Mouse (Mus musculus) midbrain, embryonic 13.5 days (tissue): Measurements from ENCODE around the gene Trp53i11. TPM values are rescaled to one million over a fixed set of nuclear protein-coding genes. Genes with fewer than 3 reads are reported as not detected.

ENCODE experiments used
- ATAC-seq: fragments of 200-750 bp; cut with Nextera tagmentation; 2 replicates; pipeline ENCODE4 v1.8.0; 2017; ENCODE audit warnings: mild to moderate bottlenecking, moderate TSS enrichment, moderate library complexity
- H3K27ac ChIP-seq: fragments of 300-500 bp; sonication (generic); 2 replicates; pipeline ENCODE4 v1.5.1; 2015; ENCODE audit warnings: inconsistent platforms, mild to moderate bottlenecking, moderate library complexity
- H3K27me3 ChIP-seq: fragments of 300-500 bp; sonication (generic); 2 replicates; pipeline ENCODE4 v1.6.1; 2015; ENCODE audit warnings: mild to moderate bottlenecking, inconsistent platforms
- H3K36me3 ChIP-seq: fragments of 300-500 bp; sonication (generic); 2 replicates; pipeline ENCODE4 v1.6.1; 2015; ENCODE audit warnings: mild to moderate bottlenecking, inconsistent platforms
- H3K4me1 ChIP-seq: fragments of 300-500 bp; sonication (generic); replicated peaks from 2 replicates; pipeline ENCODE4 v1.6.1; 2015; ENCODE audit warnings: inconsistent platforms
- H3K4me2 ChIP-seq: fragments of 300-500 bp; sonication (generic); replicated peaks from 2 replicates; pipeline ENCODE4 v1.6.1; 2015; ENCODE audit warnings: moderate library complexity, mild to moderate bottlenecking, inconsistent platforms
- H3K4me3 ChIP-seq: fragments of 300-500 bp; sonication (generic); replicated peaks from 2 replicates; pipeline ENCODE4 v1.5.1; 2015; ENCODE audit warnings: mild to moderate bottlenecking, inconsistent platforms
- H3K9ac ChIP-seq: fragments of 300-500 bp; sonication (generic); replicated peaks from 2 replicates; pipeline ENCODE4 v1.6.1; 2015; ENCODE audit warnings: mild to moderate bottlenecking, inconsistent platforms
- H3K9me3 ChIP-seq: fragments of 300-500 bp; sonication (generic); 2 replicates; pipeline ENCODE4 v1.6.1; 2016; ENCODE audit warnings: mild to moderate bottlenecking, inconsistent platforms
- WGBS: fragments of 180-500 bp; shearing (Covaris S2); methylation state at CpG from one replicate; pipeline ENCODE4 v1.1.7; 2015; 5-methylcytosine and 5-hydroxymethylcytosine counted together
- polyA plus RNA-seq: library from polyadenylated mRNA; unstranded; fragments of >200 nt; fragmentation: Nextera tagmentation; extraction: Ambion mirVana; gene quantifications from 2 replicates; pipeline ENCODE4 v1.2.1, GENCODE M21; 2015

The Trp53i11 gene
- polyA plus RNA-seq, 1 experiment from 2014 or later, result 138 TPM

DNA sequence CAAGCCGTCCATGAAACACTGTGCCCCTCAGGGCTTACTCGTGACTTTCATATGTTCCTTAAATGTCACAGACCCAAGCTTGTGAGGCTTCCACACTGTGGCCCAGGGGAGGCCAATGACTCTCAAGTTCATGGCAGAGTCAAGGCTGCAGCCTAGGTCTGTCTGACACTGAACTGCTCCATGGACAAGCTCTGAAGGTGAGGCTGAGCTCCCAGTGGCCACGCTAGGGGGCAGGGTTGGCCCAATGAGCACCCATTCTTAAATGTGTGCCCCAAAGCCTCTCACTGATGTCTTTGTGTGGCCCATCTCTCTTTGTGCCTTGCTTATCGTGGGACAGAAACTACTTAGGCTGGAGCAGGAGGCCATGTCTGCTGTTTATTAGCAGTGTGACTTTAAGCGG lies 33.1 kb downstream of the Trp53i11 start:
- ATAC-seq, result no peak
- peaks cover 13% of the 10 kb centered on the region for H3K36me3 ChIP-seq
- no peak overlapping the region for H3K9ac ChIP-seq
- H3K4me2 ChIP-seq, result no peak overlapping the region
- no peak overlapping the region for H3K27ac ChIP-seq
- WGBS, result 51% methylated on average over 5 of the region's 5 CpGs
- no peaks in the 10 kb centered on the region for H3K27me3 ChIP-seq
- no peaks in the 10 kb centered on the region for H3K9me3 ChIP-seq
- H3K4me1 ChIP-seq, result peaks cover 28% of the 10 kb centered on the region
- no peak overlapping the region for H3K4me3 ChIP-seq

DNA sequence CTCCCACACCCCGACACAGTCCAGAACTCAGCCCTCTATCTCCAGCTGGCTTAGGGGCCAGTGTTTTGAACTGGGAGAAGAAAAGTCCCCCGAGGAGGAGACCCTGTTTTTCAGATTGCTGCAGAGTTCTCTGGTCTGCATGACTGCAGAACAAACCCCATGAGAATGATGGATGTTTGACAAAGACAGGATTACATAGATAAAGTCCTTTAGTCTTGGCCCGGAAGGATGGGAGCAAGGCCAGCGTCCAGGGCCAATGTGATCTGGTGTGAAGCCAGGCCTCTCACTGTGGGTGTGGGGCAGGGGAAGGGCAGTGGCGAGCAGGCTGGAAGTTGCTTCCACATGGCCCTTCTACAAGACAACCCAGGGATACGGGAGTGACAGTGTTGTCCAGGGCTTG lies 36.1 kb downstream of the Trp53i11 start:
- 61% methylated on average over 6 of the region's 6 CpGs for WGBS
- no peak for ATAC-seq
- H3K4me3 ChIP-seq, result no peak overlapping the region
- H3K9me3 ChIP-seq, result no peaks in the 10 kb centered on the region
- no peaks in the 10 kb centered on the region for H3K27me3 ChIP-seq
- H3K9ac ChIP-seq, result no peak overlapping the region
- no peak overlapping the region for H3K27ac ChIP-seq
- H3K36me3 ChIP-seq, result peaks cover 13% of the 10 kb centered on the region
- H3K4me2 ChIP-seq, result no peak overlapping the region
- peaks cover 42% of the 10 kb centered on the region for H3K4me1 ChIP-seq

DNA sequence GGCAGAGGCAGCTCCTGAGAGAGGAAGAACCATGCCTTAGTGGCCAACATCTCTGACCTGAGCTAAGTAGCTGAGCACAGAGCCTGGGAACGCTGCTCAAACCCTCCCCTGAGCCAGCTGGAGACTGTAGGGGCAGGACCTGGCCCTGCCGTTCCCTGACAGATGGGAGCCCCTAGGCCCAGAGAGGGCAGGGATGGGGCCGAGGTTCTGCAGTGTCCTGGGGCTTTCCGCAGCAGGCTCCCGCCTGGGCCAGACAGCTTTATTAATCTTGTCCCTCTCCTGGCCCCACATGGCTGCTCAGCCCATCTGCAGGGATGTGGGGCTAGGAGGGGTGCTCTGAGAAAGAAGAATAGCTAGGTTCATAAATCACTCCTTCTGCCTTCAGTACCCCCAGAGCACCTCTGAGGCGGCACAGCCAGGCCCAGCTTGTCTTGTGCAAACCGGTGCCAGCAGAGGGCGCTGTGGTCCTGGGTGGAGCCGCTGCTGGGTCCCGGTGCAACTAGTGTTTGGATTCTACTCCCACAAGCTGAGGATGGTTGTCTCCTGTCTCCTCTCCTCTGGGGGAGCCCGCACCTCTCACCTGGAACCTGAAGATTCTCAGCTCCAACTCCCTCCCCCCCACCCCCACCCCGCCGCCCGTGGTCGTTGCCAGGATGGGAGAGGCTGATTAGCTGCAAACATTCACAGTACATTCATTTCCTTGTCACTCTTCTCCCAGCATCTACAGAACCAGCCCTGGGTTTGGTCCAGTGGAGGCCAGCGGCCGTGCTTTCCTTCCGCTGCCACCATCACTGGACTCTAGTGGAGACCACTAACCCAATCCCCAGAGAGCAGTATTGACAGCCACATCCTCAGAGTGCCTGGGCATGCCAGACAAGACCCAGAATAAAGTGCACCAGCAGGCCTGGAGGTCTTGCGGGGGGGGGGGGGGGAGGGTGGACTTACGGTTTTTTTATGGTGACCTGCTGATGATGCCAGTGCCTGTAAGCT lies 39.6 kb downstream of the Trp53i11 start:
- Histone ChIP-seq H3K9me3 (no peaks in the 10 kb centered on the region), H3K4me3 (peak overlapping the region; percentile 5), H3K4me1 (peaks cover 56% of the 10 kb centered on the region), H3K27me3 (no peaks in the 10 kb centered on the region), H3K36me3 (peaks cover 5% of the 10 kb centered on the region; the same call in 1 of the 2 replicates), H3K27ac (peak overlapping the region; percentile 90), H3K9ac (peak overlapping the region; percentile 45; the same call in 1 of the 2 replicates), H3K4me2 (peak overlapping the region; percentile 35)
- peak; percentile 65 for ATAC-seq
- 10% methylated on average over 17 of the region's 20 CpGs for WGBS

DNA sequence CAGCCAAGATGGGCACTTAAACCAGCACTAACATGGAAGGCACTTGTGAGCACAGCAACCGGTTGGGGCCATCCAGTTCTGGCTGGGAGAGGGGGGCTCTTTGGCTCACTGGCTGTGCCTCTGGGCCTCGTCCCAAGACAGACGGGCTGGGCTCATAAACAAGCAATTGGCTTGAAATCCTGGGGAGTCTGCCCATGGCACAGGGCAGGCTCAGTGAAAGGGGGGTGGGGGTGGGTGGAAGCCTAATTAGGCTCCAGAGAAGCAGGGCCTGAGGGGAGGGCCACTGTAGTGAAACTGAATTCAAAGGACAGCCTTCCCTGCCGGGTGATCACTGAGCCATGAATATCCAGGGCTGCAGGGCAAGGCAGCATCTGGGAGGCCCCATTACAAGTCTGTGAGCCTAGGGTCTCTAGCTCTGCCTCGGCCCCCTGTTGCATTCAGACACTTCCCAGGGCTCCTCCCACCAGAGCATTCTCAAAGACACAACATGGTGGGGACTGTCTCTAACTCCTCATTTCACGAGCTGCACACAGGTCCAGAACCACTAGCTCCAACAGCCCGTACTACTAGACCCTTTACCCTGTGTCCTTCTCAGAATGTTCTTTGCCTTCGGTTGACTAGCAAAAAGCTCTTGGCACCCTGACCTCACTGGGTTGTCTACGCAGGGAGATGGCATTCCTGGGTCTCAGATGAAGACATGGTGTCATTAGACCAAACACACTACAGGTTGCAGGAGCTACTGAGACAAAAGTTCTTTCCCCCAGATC lies 40.5 kb downstream of the Trp53i11 start:
- WGBS, result 7% methylated on average over 9 of the region's 9 CpGs
- Histone ChIP-seq H3K4me2 (peak overlapping the region; percentile 35), H3K27ac (peak overlapping the region; percentile 90), H3K9me3 (no peaks in the 10 kb centered on the region), H3K4me1 (peaks cover 65% of the 10 kb centered on the region), H3K9ac (no peak overlapping the region; the same call in 1 of the 2 replicates), H3K36me3 (no peaks in the 10 kb centered on the region), H3K27me3 (no peaks in the 10 kb centered on the region), H3K4me3 (no peak overlapping the region)
- peak; percentile 81 for ATAC-seq

DNA sequence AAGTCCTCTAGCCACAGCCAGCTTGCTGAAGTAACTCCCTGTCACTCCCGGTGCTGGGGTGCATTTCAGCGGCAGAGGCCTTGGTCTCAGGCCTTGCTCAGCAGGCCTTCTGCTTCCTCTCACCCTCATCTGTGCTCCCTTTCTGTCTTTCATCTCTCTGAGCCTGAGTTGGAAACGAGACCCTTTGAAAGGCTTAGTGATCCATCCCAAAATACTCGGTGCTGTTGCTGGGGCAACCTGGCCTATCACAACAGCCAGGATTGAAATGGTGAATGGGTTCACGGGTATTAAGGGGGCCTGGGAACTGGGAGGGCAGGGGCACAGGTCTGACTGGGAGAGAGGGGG lies 41.1 kb downstream of the Trp53i11 start:
- Histone ChIP-seq H3K4me2 (peak overlapping the region; percentile 35), H3K4me3 (no peak overlapping the region), H3K9me3 (no peaks in the 10 kb centered on the region), H3K27me3 (no peaks in the 10 kb centered on the region), H3K36me3 (no peaks in the 10 kb centered on the region), H3K4me1 (peaks cover 64% of the 10 kb centered on the region), H3K9ac (no peak overlapping the region; the same call in 1 of the 2 replicates), H3K27ac (peak overlapping the region; percentile 90)
- WGBS, result 4% methylated on average over 5 of the region's 5 CpGs
- ATAC-seq, result peak; percentile 49

DNA sequence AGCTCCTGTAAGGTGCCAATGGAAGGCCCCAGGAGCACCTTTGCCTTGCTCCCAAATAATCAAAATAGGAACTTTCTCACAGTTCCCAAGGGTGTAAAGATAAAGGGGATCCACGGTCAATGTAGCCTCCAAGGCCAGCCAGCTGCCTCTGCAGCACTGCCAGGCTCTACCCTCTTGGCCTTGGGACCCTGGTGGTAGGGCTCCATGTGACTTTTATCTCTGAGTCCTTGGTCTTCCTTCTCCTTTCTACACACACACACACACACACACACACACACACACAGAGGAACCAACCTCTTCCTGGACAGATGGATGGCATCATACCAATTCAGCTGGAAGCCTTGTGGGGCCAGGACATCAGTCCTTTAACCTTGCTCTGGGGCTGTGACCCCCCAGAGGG lies 44.8 kb downstream of the Trp53i11 start:
- no peak for ATAC-seq
- no peaks in the 10 kb centered on the region for H3K36me3 ChIP-seq
- H3K27me3 ChIP-seq, result no peaks in the 10 kb centered on the region
- H3K27ac ChIP-seq, result no peak overlapping the region
- H3K4me3 ChIP-seq, result no peak overlapping the region
- H3K4me1 ChIP-seq, result peaks cover 49% of the 10 kb centered on the region
- no peak overlapping the region for H3K9ac ChIP-seq
- WGBS, result 37% methylated on average over 1 of the region's 1 CpGs
- no peak overlapping the region for H3K4me2 ChIP-seq
- no peaks in the 10 kb centered on the region for H3K9me3 ChIP-seq

DNA sequence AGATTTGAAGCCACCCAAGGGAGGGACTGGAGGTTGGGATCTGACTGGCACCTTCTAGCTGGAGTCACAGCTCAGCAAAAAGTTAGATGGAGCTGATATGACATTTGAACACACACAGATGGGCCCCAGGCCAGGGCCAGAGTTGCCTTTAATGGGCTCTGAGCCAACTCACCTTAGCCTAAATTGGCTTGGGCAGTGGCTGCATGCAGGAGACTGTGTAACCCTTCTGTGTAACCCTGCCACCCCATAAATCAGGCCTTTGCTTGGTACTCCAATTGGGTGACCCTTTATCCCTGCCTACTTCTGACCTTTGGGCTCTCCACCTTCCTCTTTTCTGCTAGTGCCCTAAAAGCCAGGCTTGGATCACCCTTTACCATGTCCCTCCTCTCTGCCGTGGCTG lies 49.7 kb downstream of the Trp53i11 start:
- Histone ChIP-seq H3K4me3 (no peak overlapping the region), H3K4me1 (peaks cover 17% of the 10 kb centered on the region), H3K9me3 (no peaks in the 10 kb centered on the region), H3K27ac (no peak overlapping the region), H3K4me2 (no peak overlapping the region), H3K9ac (0 out of 2 replicates have a peak overlapping the region, but pooled peaks have one; percentile 4), H3K36me3 (no peaks in the 10 kb centered on the region), H3K27me3 (no peaks in the 10 kb centered on the region)
- ATAC-seq, result no peak
- WGBS, result 74% methylated on average over 1 of the region's 1 CpGs

DNA sequence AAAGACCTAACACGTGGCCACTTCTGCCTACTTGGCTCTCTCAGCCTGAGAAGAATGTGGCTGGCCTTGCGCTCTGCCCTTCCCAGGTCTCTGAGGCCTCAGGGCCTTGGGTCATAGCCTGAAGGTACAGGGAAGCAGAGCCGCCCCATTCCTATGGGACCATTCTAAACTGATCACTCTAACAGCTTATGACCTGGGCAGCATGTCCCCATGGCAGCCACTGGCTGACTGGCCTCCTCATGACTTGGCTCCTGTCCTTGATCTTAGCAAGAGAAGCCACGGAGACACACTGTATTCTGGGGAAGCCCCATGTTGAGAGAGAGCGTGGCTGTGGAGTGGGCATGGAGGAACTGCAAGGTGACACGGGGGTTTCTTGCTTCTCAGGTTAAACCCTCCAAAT lies 51.5 kb downstream of the Trp53i11 start:
- Histone ChIP-seq H3K4me1 (peaks cover 15% of the 10 kb centered on the region), H3K9me3 (no peaks in the 10 kb centered on the region), H3K27me3 (no peaks in the 10 kb centered on the region), H3K4me3 (no peak overlapping the region), H3K27ac (no peak overlapping the region), H3K9ac (no peak overlapping the region), H3K36me3 (no peaks in the 10 kb centered on the region), H3K4me2 (no peak overlapping the region)
- WGBS, result 88% methylated on average over 6 of the region's 6 CpGs
- no peak for ATAC-seq

DNA sequence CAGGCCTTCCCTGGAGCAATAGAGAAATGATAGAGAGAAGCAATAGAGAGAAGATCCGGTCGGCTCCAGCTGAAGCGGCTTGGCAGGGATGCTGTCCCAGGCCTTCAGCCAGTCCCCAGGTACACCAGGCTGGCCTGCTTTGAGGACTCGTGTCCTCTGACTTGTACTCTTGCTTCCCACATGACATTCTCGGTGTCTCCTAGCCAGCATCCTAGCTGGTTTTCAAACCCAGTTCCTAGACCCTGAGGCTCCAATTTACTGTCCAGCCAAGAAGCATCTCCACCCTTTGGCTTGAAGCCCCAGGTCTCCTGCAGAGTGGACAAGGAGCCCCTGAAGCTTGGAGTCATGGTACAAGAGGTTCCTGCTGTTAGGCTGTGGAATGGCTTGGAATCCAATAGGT lies 54.8 kb downstream of the Trp53i11 start:
- no peak for ATAC-seq
- H3K27ac ChIP-seq, result no peak overlapping the region
- peaks cover 21% of the 10 kb centered on the region for H3K4me1 ChIP-seq
- no peaks in the 10 kb centered on the region for H3K36me3 ChIP-seq
- H3K27me3 ChIP-seq, result no peaks in the 10 kb centered on the region
- WGBS, result 93% methylated on average over 5 of the region's 5 CpGs
- no peaks in the 10 kb centered on the region for H3K9me3 ChIP-seq
- no peak overlapping the region for H3K4me2 ChIP-seq
- no peak overlapping the region for H3K9ac ChIP-seq
- no peak overlapping the region for H3K4me3 ChIP-seq

DNA sequence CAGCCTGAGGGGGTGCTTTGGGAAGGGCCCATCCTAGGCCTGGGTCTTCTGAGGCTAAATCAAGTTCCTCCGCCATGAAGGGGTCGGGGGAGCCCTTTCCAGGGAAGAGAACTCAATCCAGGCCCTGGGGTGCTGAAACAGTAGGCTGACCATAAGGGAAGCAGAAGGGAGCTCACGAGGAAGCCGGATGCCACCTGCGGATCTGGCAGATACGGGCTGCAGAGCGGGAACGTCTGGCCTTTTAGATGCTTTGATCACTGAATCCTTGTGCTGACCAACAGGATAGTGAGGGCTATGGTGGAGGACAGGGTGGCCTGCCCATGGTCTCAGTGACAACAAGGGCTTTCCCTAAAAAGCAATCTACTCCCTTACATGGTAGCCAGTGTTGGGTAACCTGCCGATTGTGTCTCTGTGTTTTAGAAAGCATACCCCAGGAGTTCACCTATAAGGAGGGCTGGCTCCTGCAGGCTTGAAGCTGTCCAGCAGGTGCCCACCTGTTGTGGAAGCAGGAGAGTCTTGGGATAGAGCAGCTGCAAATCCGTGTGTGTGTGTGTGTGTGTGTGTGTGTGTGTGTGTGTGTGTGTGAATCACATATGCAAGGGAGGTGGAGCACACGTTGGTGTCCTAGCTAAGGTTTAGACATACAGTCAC lies 56.2 kb downstream of the Trp53i11 start:
- no peaks in the 10 kb centered on the region for H3K27me3 ChIP-seq
- H3K9ac ChIP-seq, result no peak overlapping the region
- no peaks in the 10 kb centered on the region for H3K36me3 ChIP-seq
- 78% methylated on average over 11 of the region's 11 CpGs for WGBS
- no peak overlapping the region for H3K4me2 ChIP-seq
- peaks cover 35% of the 10 kb centered on the region for H3K4me1 ChIP-seq
- H3K4me3 ChIP-seq, result no peak overlapping the region
- ATAC-seq, result no peak
- no peak overlapping the region for H3K27ac ChIP-seq
- H3K9me3 ChIP-seq, result no peaks in the 10 kb centered on the region

DNA sequence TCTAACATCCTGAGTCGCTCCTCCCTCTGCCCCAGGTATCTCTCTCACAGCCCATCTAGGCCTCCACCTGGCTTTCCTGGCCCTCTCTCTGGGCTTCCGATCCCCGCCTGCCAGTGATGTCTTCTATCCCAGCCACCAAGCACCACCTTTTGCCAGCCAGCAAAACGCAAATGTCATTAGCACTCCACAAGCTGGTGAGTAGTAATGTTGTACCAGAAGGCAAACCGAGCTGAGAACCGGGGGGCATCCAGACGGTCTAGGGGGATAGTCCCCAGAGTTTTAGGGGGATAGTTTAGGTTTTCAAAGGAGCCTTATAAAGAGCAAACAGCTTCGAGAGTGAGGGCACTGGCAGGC lies 56.7 kb downstream of the Trp53i11 start:
- ATAC-seq, result no peak
- H3K4me3 ChIP-seq, result no peak overlapping the region
- 89% methylated on average over 8 of the region's 8 CpGs for WGBS

DNA sequence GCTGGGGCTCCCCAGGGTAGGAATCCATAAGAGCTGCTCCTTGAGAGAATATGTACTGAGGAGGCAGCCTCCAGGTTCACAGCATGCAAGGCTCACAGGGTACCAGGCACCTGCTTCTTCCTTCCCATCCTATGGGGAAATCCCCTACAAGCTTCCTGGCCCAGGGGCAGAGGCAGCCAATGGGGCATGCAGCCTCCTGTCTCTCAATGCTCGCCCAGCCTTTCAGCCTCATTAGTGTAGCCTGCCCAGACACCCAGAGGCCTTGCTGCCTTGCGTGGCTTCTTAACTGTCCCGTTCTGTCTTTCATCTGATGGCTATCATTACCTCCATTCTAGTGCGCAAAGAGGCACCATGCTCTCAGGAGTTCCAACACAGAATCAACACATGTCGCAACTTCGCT lies 61.7 kb downstream of the Trp53i11 start:
- H3K4me1 ChIP-seq, result peaks cover 64% of the 10 kb centered on the region
- H3K9ac ChIP-seq, result 0 out of 2 replicates have a peak overlapping the region, but pooled peaks have one; percentile 0
- 58% methylated on average over 6 of the region's 6 CpGs for WGBS

More for the DNA sequence above, 56.7 kb downstream of the Trp53i11 start:
- no peaks in the 10 kb centered on the region for H3K9me3 ChIP-seq
- H3K4me2 ChIP-seq, result no peak overlapping the region
- H3K27me3 ChIP-seq, result no peaks in the 10 kb centered on the region
- H3K4me1 ChIP-seq, result peaks cover 40% of the 10 kb centered on the region
- no peaks in the 10 kb centered on the region for H3K36me3 ChIP-seq
- no peak overlapping the region for H3K27ac ChIP-seq
- no peak overlapping the region for H3K9ac ChIP-seq

More for the DNA sequence above, 61.7 kb downstream of the Trp53i11 start:
- Histone ChIP-seq H3K4me2 (no peak overlapping the region), H3K27me3 (no peaks in the 10 kb centered on the region), H3K27ac (peak overlapping the region; percentile 69), H3K9me3 (0 out of 2 replicates have a peak, but pooled peaks cover 3% of the 10 kb centered on the region), H3K4me3 (no peak overlapping the region), H3K36me3 (no peaks in the 10 kb centered on the region)
- no peak for ATAC-seq
